Mouse (Mus musculus): ENCODE measurements around the gene Frmd8.

DNA sequence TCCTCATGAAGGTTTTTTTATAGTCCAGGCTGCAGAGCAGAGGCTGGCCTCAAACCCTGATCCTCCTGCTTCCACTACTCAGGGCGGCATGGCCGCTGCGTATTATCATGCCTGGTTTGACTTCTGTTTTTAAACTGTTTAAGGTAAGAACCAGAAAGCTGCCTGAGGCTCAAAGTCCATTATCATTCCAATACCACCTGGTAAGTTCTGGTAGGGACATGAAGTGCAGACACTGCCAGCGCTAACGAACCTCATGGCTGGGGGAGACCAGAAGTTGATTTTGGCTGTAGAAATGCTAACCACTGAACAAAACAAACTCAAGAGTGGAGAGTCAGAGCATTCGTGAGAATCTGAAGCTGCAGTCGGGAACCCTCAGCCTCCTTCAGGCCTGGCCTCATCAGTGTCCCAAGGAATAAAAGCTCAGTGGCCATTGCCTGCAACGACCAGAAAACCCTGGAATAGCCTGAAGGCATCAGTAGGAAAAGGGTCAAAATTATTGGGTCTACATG, 39.1 kb downstream of the Frmd8 start:
- no peak for TF ChIP-seq POLR2A (IDR thresholded peaks at IDR 0.05; ENCODE audit: low read depth, low read length)
- TF ChIP-seq CTCF (conservative IDR thresholded peaks at IDR 0.05; ENCODE audit: insufficient read depth, insufficient read length, low read depth, low read length), result 0 out of 2 replicates have a peak, but pooled peaks have one; percentile 1

Measured in kidney, adult 2 months (tissue).